10 mouse cellular contexts compared by ENCODE assay signal in the genomic region with DNA sequence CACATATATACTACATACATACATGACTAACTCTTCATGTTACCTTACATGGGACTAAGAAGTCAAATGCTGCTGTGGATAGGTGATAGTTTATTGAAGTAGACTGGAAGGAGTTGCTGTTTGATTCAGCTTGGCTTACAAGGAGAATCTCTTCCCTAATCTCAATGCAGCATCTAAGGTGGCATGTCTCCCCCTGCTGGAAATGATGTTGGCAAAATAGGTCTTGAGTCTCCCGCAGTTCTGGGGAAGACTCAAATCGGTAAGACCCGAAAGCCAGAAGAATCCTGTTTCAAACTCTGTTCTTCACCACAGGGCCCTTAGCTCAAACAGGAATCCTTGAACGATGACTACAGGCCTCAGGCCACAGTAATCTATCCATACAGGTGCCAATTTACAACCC. TPM values are rescaled to one million over a fixed set of nuclear protein-coding genes. Genes with fewer than 3 reads are reported as not detected.
DNase-seq lines count a peak whose midpoint lies in the region; ATAC-seq and TF ChIP-seq lines count a peak whose summit lies in the region.
"Had no signal": no experiment of that assay in that cellular context is flagged by ENCODE, and none has a peak within 500 bp of the region (broad histone marks: within the 10 kb centered on the region; RNA-seq: fewer than 3 reads in every experiment).

No protein-coding gene starts in this region.

- H3K9ac ChIP-seq in lung, embryonic 14.5 days = no peak overlapping the region
- H3K9ac ChIP-seq: embryonic facial prominence, embryonic 13.5 days; midbrain, embryonic 12.5 days had no signal

- H3K9me3 ChIP-seq in lung, embryonic 14.5 days (ENCODE audit: low read depth, low read length) = no peaks in the 10 kb centered on the region
- H3K9me3 ChIP-seq: embryonic facial prominence, embryonic 13.5 days; midbrain, embryonic 12.5 days had no signal

- peak; percentile 71 for DNase-seq in urinary bladder, postnatal 14 days (ENCODE audit: low spot score)
- DNase-seq in urinary bladder, adult 2 months (ENCODE audit: low spot score) = no peak
- peak; percentile 74 to 82 for DNase-seq in cerebellum, adult 2 months
- DNase-seq in frontal cortex, postnatal 25 days (ENCODE audit: low spot score in 2 of 2) = peak; percentile 49 to 68
- peak; percentile 83 for DNase-seq in kidney, postnatal 10 days
- peak; percentile 91 for DNase-seq in lung, embryonic 14.5 days
- DNase-seq in retina, postnatal 7 days (ENCODE audit: low read depth, low spot score) = peak; percentile 61
- peak; percentile 36 for DNase-seq in yolk sac, embryonic 10.5 days (ENCODE audit: low spot score)

- H3K27ac ChIP-seq in cerebellum, adult 2 months (ENCODE audit: insufficient read depth, low read length) = no peak overlapping the region
- no peak overlapping the region for H3K27ac ChIP-seq in lung, embryonic 14.5 days (ENCODE audit: low read depth)

- ATAC-seq in lung, embryonic 14.5 days (ENCODE audit: insufficient read depth) = no peak

- no peak overlapping the region for H3K4me3 ChIP-seq in cerebellum, adult 2 months (replicated peaks; ENCODE audit: insufficient read depth, low read depth, low read length)
- H3K4me3 ChIP-seq in lung, embryonic 14.5 days (ENCODE audit: low read depth, low read length) = no peak overlapping the region

- no peaks in the 10 kb centered on the region for H3K36me3 ChIP-seq in lung, embryonic 14.5 days (ENCODE audit: insufficient read depth)
- H3K36me3 ChIP-seq: embryonic facial prominence, embryonic 13.5 days; midbrain, embryonic 12.5 days had no signal

- H3K4me2 ChIP-seq in lung, embryonic 14.5 days = no peak overlapping the region

- TF ChIP-seq CTCF in cerebellum, adult 2 months (IDR thresholded peaks at IDR 0.05; ENCODE audit: borderline replicate concordance, insufficient read depth, low read depth, low read length) = peak; percentile 71; the same call in 1 of the 2 replicates
- TF ChIP-seq CTCF in lung, embryonic 14.5 days (IDR thresholded peaks at IDR 0.05; ENCODE audit: low read depth) = peak; percentile 82

- no peak for TF ChIP-seq POLR2A in cerebellum, adult 2 months (IDR thresholded peaks at IDR 0.05; ENCODE audit: borderline replicate concordance, insufficient read depth, low read length)

- H3K27me3 ChIP-seq in cerebellum, adult 2 months (ENCODE audit: control insufficient read depth, insufficient read depth, low read length) = no peaks in the 10 kb centered on the region
- no peaks in the 10 kb centered on the region for H3K27me3 ChIP-seq in lung, embryonic 14.5 days (ENCODE audit: insufficient read depth, low read length)
- H3K27me3 ChIP-seq: embryonic facial prominence, embryonic 13.5 days; midbrain, embryonic 12.5 days had no signal

- H3K4me1 ChIP-seq in cerebellum, adult 2 months (ENCODE audit: control insufficient read depth, insufficient read depth, low read length) = peaks cover 9% of the 10 kb centered on the region; the same call in 1 of the 2 replicates
- peaks cover 21% of the 10 kb centered on the region for H3K4me1 ChIP-seq in lung, embryonic 14.5 days (ENCODE audit: insufficient read depth)

- 2% methylated on average over 4 of the region's 4 CpGs for WGBS in cerebellum, adult 2 months
- 6% methylated on average over 4 of the region's 4 CpGs for WGBS in lung, embryonic 14.5 days

RNA-seq across cellular contexts. Expression of a gene that starts 1.7 kb away (rescaled TPM):
- 46.4 and 52.3 TPM in 2 replicates for polyA plus RNA-seq in urinary bladder, adult 2 months (2012; rRNA removed)
- 122 and 127 TPM in 2 replicates for polyA plus RNA-seq in cerebellum, adult 2 months (2012; rRNA removed)
- 22.4 and 24.3 TPM in 2 replicates for polyA plus RNA-seq in lung, embryonic 14.5 days (2014; fragmentation: Nextera tagmentation; extraction: Ambion mirVana)

RNA-seq across cellular contexts. Expression of a gene that starts 45.1 kb away (rescaled TPM):
- not detected in 2 replicates for polyA plus RNA-seq in urinary bladder, adult 2 months (2012; rRNA removed)
- 28.1 and 29.3 TPM in 2 replicates for polyA plus RNA-seq in cerebellum, adult 2 months (2012; rRNA removed)
- polyA plus RNA-seq in lung, embryonic 14.5 days (2014; fragmentation: Nextera tagmentation; extraction: Ambion mirVana) = 0.05 TPM in 1 of 2 replicates, not detected in the other

Comparison
In these comparisons a context has a peak if more than half of its experiments do, and no peak if none do; other contexts are left out.
1. RNA of a gene that starts 45.1 kb away (polyA plus RNA-seq): 28.1 to 29.3 TPM in cerebellum, adult 2 months; 0.05 TPM in lung, embryonic 14.5 days and not detected in urinary bladder, adult 2 months; every median in the first group is over 10 times any median in the second.